Mouse (Mus musculus) liver, adult 2 months (tissue): ENCODE results near the gene Cenpu. TPM values are rescaled to one million over a fixed set of nuclear protein-coding genes. Genes with fewer than 3 reads are reported as not detected.

Experiments used
- DNase-seq: peaks from one replicate; pipeline ENCODE4 v3.0.0-alpha.2; 2011; ENCODE audit warnings: low read depth, low spot score; ENCODE audit errors: extremely low read depth
- H3K27ac ChIP-seq: fragments of 200-500 bp; replicated peaks from 2 replicates; pipeline ENCODE4 v1.5.1; 2012; ENCODE audit warnings: low read depth, mild to moderate bottlenecking, control low read depth, inconsistent platforms, low read length; ENCODE audit not compliant: insufficient read depth
- H3K27me3 ChIP-seq: fragments of 200-500 bp; 2 replicates; pipeline ENCODE4 v1.6.1; 2012; ENCODE audit warnings: mild to moderate bottlenecking, moderate library complexity, low read length, inconsistent platforms; ENCODE audit not compliant: control insufficient read depth, insufficient read depth
- H3K36me3 ChIP-seq: fragments of 200-500 bp; 2 replicates; pipeline ENCODE4 v1.6.1; 2012; ENCODE audit warnings: low read length, inconsistent platforms; ENCODE audit not compliant: control insufficient read depth, insufficient read depth
- H3K4me1 ChIP-seq: fragments of 200-500 bp; 2 replicates; pipeline ENCODE4 v1.6.1; 2011; ENCODE audit warnings: low read length; ENCODE audit not compliant: control insufficient read depth, insufficient read depth
- H3K4me3 ChIP-seq: fragments of 200-500 bp; 2 replicates; pipeline ENCODE4 v1.5.1; 2011; ENCODE audit warnings: low read depth, mild to moderate bottlenecking, control low read depth, low read length, moderate library complexity; ENCODE audit not compliant: insufficient read depth
- H3K79me2 ChIP-seq: fragments of 200-500 bp; 2 replicates; pipeline ENCODE4 v1.6.1; 2012; ENCODE audit warnings: inconsistent platforms, mild to moderate bottlenecking, low read length, moderate library complexity; ENCODE audit not compliant: control insufficient read depth, insufficient read depth
- H3K9ac ChIP-seq: fragments of 200-500 bp; 2 replicates; pipeline ENCODE4 v1.6.1; 2012; ENCODE audit warnings: low read depth, mild to moderate bottlenecking, control low read depth, inconsistent platforms, low read length
- CTCF ChIP-seq: fragments of 200-500 bp; IDR thresholded peaks from 2 replicates; pipeline ENCODE4 v1.5.1; 2011; ENCODE audit warnings: low read depth, low read length, control low read depth
- POLR2A ChIP-seq: fragments of 200-500 bp; IDR thresholded peaks from 2 replicates; pipeline ENCODE4 v1.6.1; 2011; ENCODE audit warnings: low read length, control low read depth; ENCODE audit not compliant: insufficient read depth; ENCODE audit errors: extremely low read depth
- WGBS: fragments of 180-500 bp; shearing (Covaris S2); methylation state at CpG from one replicate; pipeline ENCODE4 v1.1.7; 2018; 5-methylcytosine and 5-hydroxymethylcytosine counted together
- polyA plus RNA-seq: library from polyadenylated mRNA; depleted of rRNA; stranded (reverse); fragments of >200 nt; gene quantifications from 2 replicates; pipeline ENCODE4 v1.2.3, GENCODE M21; 2012
- total RNA-seq: library from RNA; depleted of rRNA; stranded (reverse); fragments of >200 nt; gene quantifications from 2 replicates; pipeline ENCODE4 v1.2.3, GENCODE M21; 2014

Cenpu gene
- total and polyA plus RNA-seq, 2 experiments: 0.44 to 0.65 TPM

- H3K27ac ChIP-seq: no peak overlapping the region
- no peak overlapping the region for H3K9ac ChIP-seq
- no peak for DNase-seq
- H3K79me2 ChIP-seq: no peaks in the 10 kb centered on the region
- H3K4me3 ChIP-seq: no peak overlapping the region
- TF ChIP-seq POLR2A: no peak
- peaks cover 95% of the 10 kb centered on the region for H3K36me3 ChIP-seq
- WGBS: 45% methylated on average over 10 of the region's 10 CpGs
- H3K27me3 ChIP-seq: no peaks in the 10 kb centered on the region
- H3K4me1 ChIP-seq: peaks cover 3% of the 10 kb centered on the region; the same call in 1 of the 2 replicates
These were observed 25.0 kb upstream of the Cenpu start for GRCm38 (mm10) chr8:46526821-46527220.

DNA sequence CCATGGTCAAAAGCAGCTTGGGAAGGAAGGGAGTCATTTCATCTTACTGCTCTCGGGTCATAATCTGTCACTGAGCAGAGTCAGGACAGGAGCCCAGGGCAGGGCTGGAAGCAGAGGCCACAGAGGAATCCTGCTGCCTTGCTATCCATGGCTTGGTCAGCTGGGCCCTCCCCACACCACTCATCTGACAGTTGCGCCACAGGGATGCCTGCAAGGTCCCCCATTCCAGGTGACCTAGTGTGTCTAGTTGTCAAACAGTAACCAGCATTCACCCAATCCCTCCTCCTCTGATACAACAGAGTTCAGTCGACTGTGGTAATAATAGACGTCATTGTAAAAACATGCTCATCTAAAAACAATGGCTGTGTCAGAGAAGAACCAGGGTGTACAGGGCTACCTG is 22.3 kb upstream of the Cenpu start:
- H3K36me3 ChIP-seq: peaks cover 93% of the 10 kb centered on the region
- peak overlapping the region; percentile 7; the same call in 1 of the 2 replicates for H3K27ac ChIP-seq
- peak; percentile 83 for DNase-seq
- no peaks in the 10 kb centered on the region for H3K27me3 ChIP-seq
- TF ChIP-seq POLR2A: no peak
- TF ChIP-seq CTCF: no peak
- H3K4me3 ChIP-seq: no peak overlapping the region
- H3K4me1 ChIP-seq: peaks cover 3% of the 10 kb centered on the region; the same call in 1 of the 2 replicates
- WGBS: 27% methylated on average over 4 of the region's 4 CpGs
- no peaks in the 10 kb centered on the region for H3K79me2 ChIP-seq
- no peak overlapping the region for H3K9ac ChIP-seq

DNA sequence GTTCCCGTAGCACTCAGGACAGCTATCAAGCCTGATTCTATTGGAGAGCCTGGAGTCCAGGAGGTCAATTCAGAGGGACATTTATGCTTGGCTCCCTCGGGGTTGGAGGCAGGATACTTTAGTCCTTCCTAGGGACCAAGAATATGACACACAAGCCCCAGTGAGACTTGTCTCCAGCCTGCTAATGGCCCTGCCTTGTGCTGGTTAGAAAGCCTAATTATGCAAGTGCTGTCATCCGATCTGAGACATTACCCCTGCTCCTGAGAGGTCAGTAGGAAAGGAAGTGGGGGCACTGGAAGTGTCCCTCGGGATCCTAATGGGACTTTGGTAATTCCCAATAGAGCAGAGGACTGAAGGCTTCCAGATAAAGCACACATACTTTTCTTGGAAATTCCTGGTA is 21.3 kb upstream of the Cenpu start:
- WGBS: 45% methylated on average over 4 of the region's 4 CpGs
- no peaks in the 10 kb centered on the region for H3K79me2 ChIP-seq
- peaks cover 91% of the 10 kb centered on the region for H3K36me3 ChIP-seq
- no peak overlapping the region for H3K9ac ChIP-seq
- H3K27ac ChIP-seq: no peak overlapping the region
- H3K4me3 ChIP-seq: no peak overlapping the region
- no peaks in the 10 kb centered on the region for H3K27me3 ChIP-seq
- TF ChIP-seq POLR2A (no peak), CTCF (no peak)
- no peak for DNase-seq
- H3K4me1 ChIP-seq: no peaks in the 10 kb centered on the region

DNA sequence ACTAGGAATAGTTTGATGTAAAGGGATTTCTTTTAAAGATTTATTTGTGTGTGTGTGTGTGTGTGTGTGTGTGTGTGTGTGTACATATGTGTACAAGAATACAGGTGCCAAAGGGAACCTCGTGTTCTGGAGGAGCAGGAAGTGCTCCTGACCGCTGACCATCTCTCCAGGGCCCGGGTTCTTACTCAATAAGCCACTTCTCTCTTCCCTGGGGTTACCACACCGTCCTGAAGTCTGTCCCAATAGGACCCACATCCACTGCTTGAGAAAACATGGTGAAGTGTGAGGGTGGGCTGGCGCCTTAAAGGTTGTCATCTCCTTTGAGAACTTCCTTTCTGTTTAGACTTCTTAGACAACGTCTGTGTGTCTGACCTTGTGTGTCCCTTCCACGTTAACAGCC is 17.9 kb upstream of the Cenpu start:
- H3K27ac ChIP-seq: no peak overlapping the region
- no peaks in the 10 kb centered on the region for H3K79me2 ChIP-seq
- peaks cover 86% of the 10 kb centered on the region for H3K36me3 ChIP-seq
- no peak overlapping the region for H3K4me3 ChIP-seq
- no peak for TF ChIP-seq CTCF
- no peak for TF ChIP-seq POLR2A
- H3K27me3 ChIP-seq: no peaks in the 10 kb centered on the region
- H3K4me1 ChIP-seq: no peaks in the 10 kb centered on the region
- WGBS: 59% methylated on average over 7 of the region's 7 CpGs
- no peak for DNase-seq
- H3K9ac ChIP-seq: no peak overlapping the region

DNA sequence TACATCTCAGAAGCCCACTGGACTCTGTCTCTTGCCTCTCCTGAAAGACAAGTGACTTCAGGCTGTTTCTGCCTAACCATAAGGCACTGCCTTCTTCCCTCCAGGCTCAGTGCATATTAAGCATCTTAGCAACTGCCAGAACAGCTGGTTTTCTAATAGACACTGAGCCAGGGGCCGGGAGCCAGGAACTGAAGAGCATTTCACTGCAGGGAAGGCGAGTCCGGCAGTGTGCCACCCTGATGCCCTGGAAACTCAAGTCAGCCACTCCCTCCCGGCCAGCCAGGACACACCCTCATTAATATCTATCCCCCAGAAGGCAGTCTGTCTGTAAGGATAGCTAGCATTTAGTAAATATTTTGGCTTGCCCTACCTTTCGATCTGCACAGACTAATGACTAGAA is 12.1 kb upstream of the Cenpu start:
- TF ChIP-seq POLR2A (no peak), CTCF (0 out of 2 replicates have a peak, but pooled peaks have one; percentile 6)
- Histone ChIP-seq H3K9ac (no peak overlapping the region), H3K4me3 (no peak overlapping the region), H3K27me3 (no peaks in the 10 kb centered on the region), H3K36me3 (peaks cover 31% of the 10 kb centered on the region), H3K4me1 (no peaks in the 10 kb centered on the region; the same call in 1 of the 2 replicates), H3K79me2 (no peaks in the 10 kb centered on the region), H3K27ac (no peak overlapping the region)
- DNase-seq: peak; percentile 62
- WGBS: 25% methylated on average over 5 of the region's 5 CpGs

DNA sequence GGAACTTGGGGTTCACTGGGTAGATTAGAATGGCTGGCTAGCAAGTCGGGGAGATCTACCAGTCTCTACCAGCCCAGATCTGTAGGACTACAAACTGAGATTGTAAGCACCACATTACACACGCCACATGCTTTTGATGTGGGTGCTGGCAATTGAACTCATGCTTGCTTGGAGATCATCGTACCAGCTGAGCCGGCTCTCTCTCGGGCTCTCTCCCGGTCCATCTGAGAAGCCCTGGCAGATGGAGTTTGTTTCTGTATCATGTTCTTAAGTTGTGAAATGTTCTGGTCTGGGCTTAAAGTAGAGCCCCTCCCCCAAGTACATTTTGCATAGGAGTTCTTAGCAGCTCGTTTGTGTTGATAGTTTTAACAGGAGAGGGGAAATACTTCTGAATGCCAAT is 8.6 kb upstream of the Cenpu start:
- no peak for TF ChIP-seq CTCF
- no peak overlapping the region for H3K4me3 ChIP-seq
- H3K36me3 ChIP-seq: peaks cover 2% of the 10 kb centered on the region; the same call in 1 of the 2 replicates
- H3K27me3 ChIP-seq: no peaks in the 10 kb centered on the region
- no peak overlapping the region for H3K9ac ChIP-seq
- H3K79me2 ChIP-seq: no peaks in the 10 kb centered on the region
- H3K4me1 ChIP-seq: peaks cover 3% of the 10 kb centered on the region
- peak; percentile 56 for DNase-seq
- no peak overlapping the region for H3K27ac ChIP-seq
- 23% methylated on average over 7 of the region's 7 CpGs for WGBS
